Mouse (Mus musculus): ENCODE data around the gene Col12a1.

DNA sequence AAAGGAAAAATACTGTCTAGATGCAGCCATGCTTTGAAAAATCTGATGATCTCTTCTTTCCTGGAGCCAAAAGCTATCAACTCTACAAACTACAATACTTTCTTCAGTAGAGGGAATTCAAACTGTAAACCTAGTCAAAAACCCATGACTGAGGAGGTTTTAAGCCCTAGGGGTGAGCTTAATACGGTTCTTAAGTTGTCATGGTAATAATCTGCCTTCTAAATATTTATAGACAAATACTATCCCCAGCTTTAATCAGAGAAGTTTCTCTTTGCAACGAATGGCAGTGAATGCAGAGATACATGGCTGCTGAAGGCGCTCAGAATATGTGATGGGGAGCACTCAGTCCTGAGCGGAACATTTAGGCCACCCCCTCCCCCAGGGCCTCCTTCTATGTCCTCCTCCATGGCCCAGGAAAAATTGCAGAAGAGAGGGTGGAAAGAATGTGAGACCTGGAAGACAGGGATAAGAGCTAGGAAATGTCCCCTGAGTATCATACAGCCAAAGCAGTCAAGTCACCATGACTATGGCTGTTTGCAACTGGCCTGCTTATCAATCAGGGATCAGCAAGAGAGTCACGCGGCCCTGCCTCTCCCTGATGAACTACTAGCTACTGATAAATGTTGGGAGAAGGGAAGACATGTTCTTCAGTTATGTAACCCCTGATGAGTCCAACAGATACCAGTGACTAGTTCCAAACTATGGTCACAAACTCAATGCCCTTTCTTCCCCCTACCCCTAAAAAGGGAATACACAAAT is 99.6 kb downstream of the Col12a1 start:
- TF ChIP-seq POLR2A (IDR thresholded peaks at IDR 0.05; ENCODE audit: borderline replicate concordance, extremely low read depth, low read depth, low read length): no peak
- no peak for TF ChIP-seq CTCF (IDR thresholded peaks at IDR 0.05; ENCODE audit: insufficient read depth, low read length)
